Mouse (Mus musculus) A20 (cell line): ENCODE results near the gene Dap3.
"Not testable (repeated sequence)": the region's sequence is repeated elsewhere in the genome, so short reads cannot be mapped to it uniquely, and the experiment has no call there.

Experiments used
- DNase-seq: peaks from one replicate; pipeline ENCODE4 v3.0.0-alpha.2; 2011; ENCODE audit warnings: low read depth, low spot score

The Dap3 gene

DNA sequence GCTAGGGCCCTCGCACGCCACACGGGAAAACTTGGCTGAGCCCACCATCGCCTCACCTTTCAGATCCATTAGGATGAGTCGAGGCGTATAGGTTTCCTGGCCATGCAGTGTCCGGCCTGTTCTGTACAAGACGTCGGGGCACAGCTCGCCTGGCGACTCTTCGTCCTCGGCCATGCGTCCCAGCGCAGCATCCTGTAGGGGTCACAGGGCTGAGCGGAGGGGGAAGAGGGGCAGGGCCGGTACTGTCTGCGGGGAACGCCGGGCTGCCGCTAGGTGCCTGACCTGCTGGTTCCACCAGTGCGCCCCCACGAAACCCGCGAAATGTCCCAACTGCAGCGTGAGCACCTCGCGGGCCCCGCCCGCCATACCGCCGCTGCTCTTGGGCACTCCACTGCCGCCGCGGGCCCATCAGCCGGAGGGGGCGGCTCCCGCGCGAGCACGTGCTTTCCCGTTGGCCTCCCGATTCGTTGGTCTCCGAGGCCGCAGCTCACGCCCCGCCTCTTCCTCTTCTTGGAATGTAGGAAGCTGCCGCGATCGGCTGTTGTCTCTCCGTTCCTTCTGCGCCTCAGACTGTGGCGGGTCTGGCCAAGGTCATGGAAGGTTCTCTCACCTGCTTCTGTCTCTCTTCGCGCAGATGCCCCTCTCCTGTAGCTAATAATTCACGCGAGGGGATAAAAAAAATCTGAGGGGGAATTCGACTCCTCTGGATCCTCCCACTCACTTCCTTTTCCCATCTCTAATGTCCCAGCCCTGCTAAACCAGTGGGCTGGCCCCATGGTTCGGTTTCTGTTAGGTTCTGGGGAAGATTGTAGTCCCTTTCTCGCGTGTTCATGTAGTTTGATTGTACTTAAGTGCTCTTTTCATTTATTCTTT, 37.2 kb downstream of the Dap3 start, which contains the start of gene Msto1:
Msto1 (minus strand) TSS at position 489 of the 873 bp plus-strand sequence.
- peak; percentile 95 for DNase-seq

DNA sequence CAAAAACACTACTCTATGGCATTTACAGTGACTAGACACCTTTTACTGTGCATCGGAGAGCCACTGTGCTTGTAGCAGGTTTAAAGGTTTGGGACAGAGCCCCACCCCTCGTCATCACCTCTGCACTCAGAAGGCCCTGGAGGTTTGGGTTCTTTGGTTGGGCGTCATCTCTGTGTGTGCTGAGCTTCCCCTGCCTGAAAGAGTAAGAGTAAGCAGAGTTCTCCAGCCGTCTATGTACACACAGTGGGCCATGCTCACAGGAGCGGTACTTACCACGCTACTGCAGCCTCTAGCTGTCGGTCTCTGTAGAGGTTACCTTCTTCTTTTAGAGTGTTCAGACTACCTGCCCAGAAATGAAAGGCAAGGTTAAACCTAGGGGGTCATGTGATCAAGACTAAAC, 38.4 kb downstream of the Dap3 start:
- no peak for DNase-seq

DNA sequence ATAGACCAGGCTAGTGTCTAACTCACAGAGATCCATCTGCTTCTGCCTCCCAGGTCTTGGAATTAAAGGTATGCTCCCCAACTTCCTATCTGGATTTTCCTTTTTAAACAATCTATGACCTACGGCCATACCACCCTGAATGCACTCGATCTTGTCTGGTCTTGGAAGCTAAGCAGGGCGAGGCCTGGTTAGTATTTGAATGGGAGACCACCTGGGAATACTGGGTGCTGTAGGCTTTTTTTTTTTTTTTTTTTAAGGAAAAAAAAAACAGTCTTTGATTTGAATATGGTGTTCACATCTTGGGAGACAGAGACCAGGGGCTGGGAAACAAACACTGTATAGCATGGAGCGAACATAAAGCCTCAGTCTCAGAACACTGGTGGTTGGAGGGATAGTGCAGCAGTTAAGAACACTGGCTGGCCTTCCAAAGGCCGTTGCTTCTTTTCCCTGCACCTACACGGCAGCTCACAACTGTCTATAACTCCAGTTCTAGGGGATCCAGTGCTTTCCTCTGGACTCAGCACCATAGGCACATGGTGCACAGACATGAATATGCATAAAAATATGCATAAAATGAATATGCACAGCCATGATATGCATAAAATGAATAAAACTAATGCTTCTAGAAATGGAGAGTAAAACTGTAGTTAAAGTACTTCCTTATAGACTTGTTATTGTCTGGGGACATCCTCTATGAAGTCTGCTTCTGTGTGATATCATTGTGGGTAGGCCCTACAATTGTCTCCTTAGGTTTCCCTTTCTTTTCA, 44.4 kb downstream of the Dap3 start:
- DNase-seq, result no peak

DNA sequence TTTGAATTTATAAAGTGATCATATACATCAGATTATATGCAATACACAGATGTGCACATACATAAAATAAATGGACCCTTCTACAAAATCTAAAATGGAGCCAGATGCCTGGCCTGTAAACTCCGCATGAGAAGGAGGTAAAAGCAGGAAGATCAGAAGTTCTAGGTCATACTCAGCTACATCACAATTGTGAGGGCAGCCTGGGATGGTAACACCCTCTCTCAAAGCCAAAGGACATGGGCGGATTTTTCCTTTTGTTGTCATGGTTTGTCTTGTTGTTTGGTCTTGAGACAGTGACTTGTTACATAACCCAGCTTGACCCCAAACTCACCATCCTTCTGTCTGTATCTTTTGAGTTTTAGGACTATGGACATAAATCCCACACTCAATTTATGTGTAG, 45.2 kb downstream of the Dap3 start:
- no peak for DNase-seq

DNA sequence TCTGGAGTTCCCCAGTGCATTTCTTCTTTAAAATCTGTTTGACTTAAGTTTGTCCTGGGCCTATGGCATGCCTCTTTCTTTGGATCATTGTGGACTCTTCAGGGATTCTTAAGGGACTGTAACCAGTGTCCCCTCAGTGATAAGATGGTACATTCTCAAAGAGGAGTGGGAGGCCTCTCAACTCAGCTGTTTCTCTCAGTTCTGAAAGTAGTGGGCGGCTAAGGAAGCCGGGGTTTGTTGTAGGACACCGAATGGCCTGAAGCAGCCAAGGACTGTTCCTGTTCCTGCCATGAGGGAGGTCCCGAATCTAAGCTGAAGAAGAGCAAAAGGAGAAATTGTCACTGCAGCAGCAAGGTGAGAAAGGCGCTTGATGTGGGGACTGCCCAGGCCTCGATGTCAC, 45.8 kb downstream of the Dap3 start:
- DNase-seq, result no peak

DNA sequence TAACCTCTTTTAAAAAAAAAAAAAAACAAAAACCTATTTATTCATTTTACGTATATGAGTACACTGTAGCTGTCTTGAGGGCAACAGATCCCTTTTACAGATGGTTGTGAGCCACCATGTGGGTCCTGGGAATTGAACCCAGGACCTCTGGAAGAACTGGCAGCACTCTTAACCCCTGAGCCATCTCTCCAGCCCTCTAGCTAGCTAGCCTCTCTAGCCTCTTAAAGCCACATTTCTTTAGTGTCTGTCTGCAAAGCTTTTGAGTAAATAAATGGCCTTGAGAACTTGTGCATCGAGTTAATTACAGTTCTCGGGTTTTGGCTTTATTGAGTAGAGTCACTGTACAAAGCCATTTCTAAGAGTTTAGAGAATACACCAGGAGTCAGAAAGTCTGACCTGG, 46.2 kb downstream of the Dap3 start:
- DNase-seq, result no peak

DNA sequence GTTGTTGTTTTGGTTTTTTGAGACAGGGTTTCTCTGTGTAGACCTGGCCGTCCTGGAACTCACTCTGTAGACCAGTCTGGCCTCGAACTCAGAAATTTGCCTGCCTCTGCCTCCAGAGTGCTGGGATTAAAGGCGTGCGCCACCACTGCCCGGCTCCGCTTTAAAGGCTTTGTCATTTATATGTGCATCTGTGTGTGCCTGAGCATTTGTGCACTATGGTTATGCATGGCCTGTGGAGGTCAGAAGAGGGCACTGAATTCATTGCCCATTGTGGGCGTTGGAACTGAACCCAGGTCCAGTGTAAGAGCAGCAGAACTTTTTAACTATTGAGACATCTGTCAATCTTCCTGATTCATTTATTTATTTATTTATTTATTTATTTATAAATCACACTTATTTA, 58.0 kb downstream of the Dap3 start:
- DNase-seq, result not testable (repeated sequence)

DNA sequence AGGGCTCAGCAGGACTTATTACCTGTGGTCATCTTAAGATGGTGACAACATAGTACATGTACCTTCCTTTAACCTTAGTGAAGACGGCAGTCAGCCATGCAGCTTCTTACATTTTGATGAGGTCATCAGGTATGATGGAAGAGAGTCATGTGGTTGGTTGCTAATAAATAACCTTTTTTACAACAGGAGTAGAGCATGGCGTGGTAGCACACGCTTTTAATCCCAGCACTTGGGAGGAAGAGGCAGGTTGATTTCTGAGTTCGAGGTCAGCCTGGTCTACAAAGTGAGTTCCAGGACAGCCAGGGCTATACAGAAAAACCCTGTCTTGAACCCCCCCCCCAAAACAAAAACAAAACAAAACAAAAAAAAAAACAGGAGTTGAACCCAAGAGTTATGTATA, 68.4 kb downstream of the Dap3 start:
- not testable (repeated sequence) for DNase-seq
